Mouse (Mus musculus) activated CD4-positive, CD25-positive, alpha-beta regulatory T cell, adult 4 months (primary cell): ENCODE measurements around the gene Mup18. TPM values are rescaled to one million over a fixed set of nuclear protein-coding genes. Genes with fewer than 3 reads are reported as not detected.
"Not testable (repeated sequence)": the region's sequence is repeated elsewhere in the genome, so short reads cannot be mapped to it uniquely, and the experiment has no call there.

Source experiments
- ATAC-seq: one replicate; pipeline ENCODE4 v1.8.0; 2017
- polyA plus RNA-seq, 2 experiments: library from polyadenylated mRNA; unstranded; fragments of 100-300 nt; shearing (Covaris generic); gene quantifications; one replicate each; pipeline ENCODE4 v1.2.1; 2017

The Mup18 gene
- not detected for polyA plus RNA-seq

- ATAC-seq, result not testable (repeated sequence)
Measured at GRCm38 (mm10) chr4:61674036-61674435, at the start of gene Mup18. Gene Mup18, minus strand, starts transcription at chr4:61674136.

- not testable (repeated sequence) for ATAC-seq
Measured at GRCm38 (mm10) chr4:61714296-61714695, 40.4 kb upstream of the Mup18 start.

Other genes starting within 250 kb of the Mup18 start
- not detected for gene Mup15, start 234.4 kb downstream of the Mup18 start, polyA plus RNA-seq
- not detected for gene Mup16, start 154.6 kb downstream of the Mup18 start, polyA plus RNA-seq
- not detected for gene Mup17, start 78.3 kb downstream of the Mup18 start, polyA plus RNA-seq
- not detected for gene Mup19, start 108.1 kb upstream of the Mup18 start, polyA plus RNA-seq
- gene Mup5, start 161.1 kb upstream of the Mup18 start, polyA plus RNA-seq, result not detected